8 mouse cellular contexts compared by ENCODE assay signal in the genomic region with DNA sequence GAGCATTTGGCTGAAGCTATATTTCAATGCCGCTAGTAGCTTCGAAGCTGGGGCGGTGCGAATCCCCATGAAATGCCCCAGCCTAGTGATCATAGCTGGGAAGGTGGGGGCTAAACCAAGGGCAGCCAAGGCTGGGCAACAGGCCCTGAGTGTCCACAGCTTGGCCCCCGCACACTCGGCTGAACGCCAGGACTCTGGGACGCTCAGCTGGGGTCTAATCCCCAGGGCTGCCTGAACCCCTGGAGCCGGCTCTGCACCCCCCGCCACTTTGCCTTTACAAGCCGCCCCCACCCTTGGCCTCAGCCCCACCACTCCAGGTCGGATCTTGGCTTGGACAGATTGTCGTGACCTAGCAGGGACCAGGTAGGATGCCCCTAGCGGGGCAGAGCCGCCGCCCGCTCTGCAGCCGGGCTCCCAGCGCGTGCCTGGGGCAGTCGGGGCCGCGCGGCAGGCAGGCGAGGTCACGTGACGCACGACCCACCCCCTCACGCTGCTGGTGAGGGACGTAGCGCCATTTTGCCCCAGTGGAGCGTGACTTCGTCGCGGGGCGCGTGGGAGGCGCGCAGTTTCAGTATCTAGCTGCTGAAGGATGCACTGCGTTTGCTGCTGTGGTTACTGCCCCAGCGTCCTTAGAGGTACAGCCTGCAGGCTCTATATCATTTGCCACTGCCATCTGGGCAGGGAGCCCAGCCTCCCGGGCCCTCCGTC. TPM values are rescaled to one million over a fixed set of nuclear protein-coding genes. Genes with fewer than 3 reads are reported as not detected.
DNase-seq lines count a peak whose midpoint lies in the region; ATAC-seq and TF ChIP-seq lines count a peak whose summit lies in the region.

No protein-coding gene starts in this region.

- H3K4me1 ChIP-seq in bone marrow, adult 2 months (ENCODE audit: control insufficient read depth, insufficient read depth, low read length): peaks cover 1% of the 10 kb centered on the region; the same call in 1 of the 2 replicates
- 0 out of 2 replicates have a peak, but pooled peaks cover 7% of the 10 kb centered on the region for H3K4me1 ChIP-seq in embryonic facial prominence, embryonic 14.5 days (ENCODE audit: control insufficient read depth, insufficient read depth, low read length)
- H3K4me1 ChIP-seq in heart, embryonic 10.5 days: peaks cover 17% of the 10 kb centered on the region
- peaks cover 16% of the 10 kb centered on the region for H3K4me1 ChIP-seq in limb, embryonic 12.5 days (replicated peaks)
- H3K4me1 ChIP-seq in midbrain, embryonic 13.5 days (replicated peaks): peaks cover 18% of the 10 kb centered on the region

- ATAC-seq in embryonic facial prominence, embryonic 14.5 days (ENCODE audit: low read depth): peak; percentile 92
- peak; percentile 83 for ATAC-seq in limb, embryonic 12.5 days (ENCODE audit: insufficient number of reproducible peaks, insufficient read depth, low FRiP score, low TSS enrichment, low read depth)
- peak; percentile 91 for ATAC-seq in midbrain, embryonic 13.5 days

- peak overlapping the region; percentile 75 for H3K4me2 ChIP-seq in embryonic facial prominence, embryonic 14.5 days (ENCODE audit: low read depth, low read length)
- H3K4me2 ChIP-seq in limb, embryonic 12.5 days: peak overlapping the region; percentile 97
- H3K4me2 ChIP-seq in midbrain, embryonic 13.5 days (replicated peaks): peak overlapping the region; percentile 86

- peak overlapping the region; percentile 55 for H3K4me3 ChIP-seq in bone marrow, adult 2 months (replicated peaks; ENCODE audit: control insufficient read depth, low read depth, low read length)
- H3K4me3 ChIP-seq in embryonic facial prominence, embryonic 14.5 days (ENCODE audit: low read depth, low read length): peak overlapping the region; percentile 46
- H3K4me3 ChIP-seq in heart, embryonic 10.5 days: peak overlapping the region; percentile 68
- peak overlapping the region; percentile 53 for H3K4me3 ChIP-seq in limb, embryonic 12.5 days (replicated peaks)
- peak overlapping the region; percentile 54 for H3K4me3 ChIP-seq in midbrain, embryonic 13.5 days (replicated peaks)

- H3K9me3 ChIP-seq in embryonic facial prominence, embryonic 14.5 days (ENCODE audit: control insufficient read depth, low read length): no peaks in the 10 kb centered on the region
- H3K9me3 ChIP-seq in heart, embryonic 10.5 days: no peaks in the 10 kb centered on the region
- no peaks in the 10 kb centered on the region for H3K9me3 ChIP-seq in limb, embryonic 12.5 days
- H3K9me3 ChIP-seq in midbrain, embryonic 13.5 days: no peaks in the 10 kb centered on the region

- 0 out of 2 replicates have a peak, but pooled peaks have one; percentile 21 for TF ChIP-seq CTCF in bone marrow, adult 2 months (IDR thresholded peaks at IDR 0.05; ENCODE audit: control insufficient read depth, insufficient read depth, low read length)

- TF ChIP-seq POLR2A in bone marrow, adult 2 months (IDR thresholded peaks at IDR 0.05; ENCODE audit: borderline replicate concordance, control insufficient read depth, low read depth, low read length): no peak

- DNase-seq in embryonic facial prominence, embryonic 14.5 days (ENCODE audit: low spot score): peak; percentile 89
- DNase-seq in heart, embryonic 10.5 days (ENCODE audit: low spot score): peak; percentile 88
- DNase-seq in kidney, adult 9 months: peak; percentile 52
- DNase-seq in spleen, adult 12 weeks (ENCODE audit: low spot score): peak; percentile 43
- DNase-seq in MN1 (ENCODE audit: low spot score): no peak

- H3K27ac ChIP-seq in bone marrow, adult 2 months (ENCODE audit: control insufficient read depth, insufficient read depth, low read depth, low read length, poor library complexity): no peak overlapping the region
- H3K27ac ChIP-seq in embryonic facial prominence, embryonic 14.5 days (replicated peaks; ENCODE audit: low read depth, low read length): no peak overlapping the region
- H3K27ac ChIP-seq in heart, embryonic 10.5 days: peak overlapping the region; percentile 72
- H3K27ac ChIP-seq in limb, embryonic 12.5 days: no peak overlapping the region
- H3K27ac ChIP-seq in midbrain, embryonic 13.5 days: peak overlapping the region; percentile 44; the same call in 1 of the 2 replicates

- peak overlapping the region; percentile 48 for H3K9ac ChIP-seq in embryonic facial prominence, embryonic 14.5 days (ENCODE audit: low read depth, low read length)
- H3K9ac ChIP-seq in limb, embryonic 12.5 days (replicated peaks): peak overlapping the region; percentile 46
- peak overlapping the region; percentile 56 for H3K9ac ChIP-seq in midbrain, embryonic 13.5 days (replicated peaks)

- H3K36me3 ChIP-seq in embryonic facial prominence, embryonic 14.5 days (ENCODE audit: control insufficient read depth, insufficient read depth, low read length): no peaks in the 10 kb centered on the region
- no peaks in the 10 kb centered on the region for H3K36me3 ChIP-seq in heart, embryonic 10.5 days
- no peaks in the 10 kb centered on the region for H3K36me3 ChIP-seq in limb, embryonic 12.5 days
- H3K36me3 ChIP-seq in midbrain, embryonic 13.5 days: no peaks in the 10 kb centered on the region

- H3K27me3 ChIP-seq in embryonic facial prominence, embryonic 14.5 days (replicated peaks; ENCODE audit: control insufficient read depth, insufficient read depth, low read length): peaks cover 34% of the 10 kb centered on the region
- H3K27me3 ChIP-seq in heart, embryonic 10.5 days (ENCODE audit: insufficient read depth, poor library complexity, severe bottlenecking): peaks cover 55% of the 10 kb centered on the region
- peaks cover 34% of the 10 kb centered on the region for H3K27me3 ChIP-seq in limb, embryonic 12.5 days
- H3K27me3 ChIP-seq in midbrain, embryonic 13.5 days: peaks cover 50% of the 10 kb centered on the region

- WGBS in bone marrow, adult 2 months: 3% methylated on average over 43 of the region's 43 CpGs
- 4% methylated on average over 25 of the region's 43 CpGs for WGBS in embryonic facial prominence, embryonic 14.5 days
- whole genome bisulfite sequencing in heart, embryonic 10.5 days: 2% methylated on average over 43 of the region's 43 CpGs
- WGBS in limb, embryonic 12.5 days: 4% methylated on average over 43 of the region's 43 CpGs
- WGBS in midbrain, embryonic 13.5 days: 1% methylated on average over 43 of the region's 43 CpGs

RNA-seq across cellular contexts. Expression of a gene that starts 0.5 kb away (rescaled TPM):
- polyA plus RNA-seq in bone marrow, adult 2 months (2011; ENCODE audit: insufficient read depth, insufficient read length, low replicate concordance, missing spikeins): not detected in 2 replicates
- 0.34 and 0.53 TPM in 2 replicates for polyA plus RNA-seq in embryonic facial prominence, embryonic 14.5 days (2014; fragmentation: Nextera tagmentation; extraction: Ambion mirVana)
- 0.39 TPM in 1 of 2 replicates, not detected in the other for polyA plus RNA-seq in heart, embryonic 10.5 days (2016; fragmentation: Nextera tagmentation; extraction: Ambion mirVana)
- 0.10 and 0.16 TPM in 2 replicates for polyA plus RNA-seq in limb, embryonic 12.5 days (2016; fragmentation: Nextera tagmentation; extraction: Ambion mirVana)
- polyA plus RNA-seq in midbrain, embryonic 13.5 days (2015; fragmentation: Nextera tagmentation; extraction: Ambion mirVana): 1.9 and 2.1 TPM in 2 replicates

RNA-seq across cellular contexts. Expression of a gene that starts 14.7 kb away (rescaled TPM):
- polyA plus RNA-seq in bone marrow, adult 2 months (2011; ENCODE audit: insufficient read depth, insufficient read length, low replicate concordance, missing spikeins): 5.7 and 8.7 TPM in 2 replicates
- polyA plus RNA-seq in embryonic facial prominence, embryonic 14.5 days (2014; fragmentation: Nextera tagmentation; extraction: Ambion mirVana): 10.0 and 10.8 TPM in 2 replicates
- polyA plus RNA-seq in heart, embryonic 10.5 days (2016; fragmentation: Nextera tagmentation; extraction: Ambion mirVana): 9.5 and 10.0 TPM in 2 replicates
- 14.8 and 15.8 TPM in 2 replicates for polyA plus RNA-seq in limb, embryonic 12.5 days (2016; fragmentation: Nextera tagmentation; extraction: Ambion mirVana)
- 7.5 and 7.6 TPM in 2 replicates for polyA plus RNA-seq in midbrain, embryonic 13.5 days (2015; fragmentation: Nextera tagmentation; extraction: Ambion mirVana)

Comparison
In these comparisons a context has a peak if more than half of its experiments do, and no peak if none do; other contexts are left out.
1. H3K27ac ChIP-seq: peak in heart, embryonic 10.5 days (single experiment) and midbrain, embryonic 13.5 days (single experiment); none in bone marrow, adult 2 months (single experiment), embryonic facial prominence, embryonic 14.5 days (single experiment) and limb, embryonic 12.5 days (single experiment).
2. Peak in every context shown above with its lines, with median percentiles within 50 percentile points of each other: H3K4me3 ChIP-seq, ATAC-seq, H3K4me2 ChIP-seq and H3K9ac ChIP-seq.